Mouse (Mus musculus) spleen, adult 12 weeks (tissue): ENCODE measurements around the gene Gys1.

ENCODE experiments used
- DNase-seq: peaks from one replicate; pipeline ENCODE4 v3.0.0; 2022; ENCODE audit warnings: low spot score

Gys1 gene

GRCm38 (mm10) chr7:45414740-45415224 lies 19.9 kb upstream of the Gys1 start:
- no peak for DNase-seq

DNA sequence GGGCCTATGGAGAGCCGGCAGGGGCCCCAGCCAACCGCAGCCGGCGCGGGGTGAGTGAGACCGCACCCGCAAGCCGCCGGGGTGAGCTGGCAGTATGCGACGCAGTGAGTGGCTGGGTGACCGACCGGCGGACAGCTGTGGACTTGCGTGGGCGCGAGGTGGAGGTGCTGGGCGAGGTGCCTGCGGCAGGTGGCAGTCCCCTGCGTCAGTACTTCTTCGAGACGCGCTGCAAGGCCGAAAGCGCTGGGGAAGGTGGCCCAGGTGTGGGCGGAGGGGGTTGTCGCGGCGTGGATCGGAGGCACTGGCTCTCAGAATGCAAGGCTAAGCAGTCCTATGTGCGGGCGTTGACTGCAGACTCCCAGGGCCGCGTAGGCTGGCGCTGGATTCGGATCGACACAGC lies 19.0 kb upstream of the Gys1 start:
- DNase-seq: no peak

- DNase-seq: no peak
Measured at GRCm38 (mm10) chr7:45417962-45418492, 16.6 kb upstream of the Gys1 start.

- no peak for DNase-seq
Measured at GRCm38 (mm10) chr7:45419859-45420614, 14.6 kb upstream of the Gys1 start.

DNA sequence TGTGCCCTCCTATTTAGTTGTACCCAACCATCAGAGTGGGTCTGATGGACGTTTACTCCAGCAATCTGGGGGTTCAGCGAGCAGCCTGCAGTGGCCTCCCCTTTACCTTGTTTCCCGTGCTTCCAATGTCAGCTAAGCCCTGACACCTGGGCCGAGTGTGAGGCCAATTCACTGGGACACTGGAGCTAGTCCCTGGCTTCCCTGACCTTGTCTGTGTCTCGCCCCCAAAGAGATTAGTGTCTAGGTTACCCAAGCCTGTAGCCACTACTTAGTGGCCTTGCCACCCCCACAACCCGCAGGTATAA lies 14.1 kb upstream of the Gys1 start, which contains the start of gene Lhb:
Gene Lhb (plus strand): TSS at position 206 of the 305 bp plus-strand sequence.
- DNase-seq: no peak

- no peak for DNase-seq
Measured at GRCm38 (mm10) chr7:45421194-45421593, 13.4 kb upstream of the Gys1 start.

DNA sequence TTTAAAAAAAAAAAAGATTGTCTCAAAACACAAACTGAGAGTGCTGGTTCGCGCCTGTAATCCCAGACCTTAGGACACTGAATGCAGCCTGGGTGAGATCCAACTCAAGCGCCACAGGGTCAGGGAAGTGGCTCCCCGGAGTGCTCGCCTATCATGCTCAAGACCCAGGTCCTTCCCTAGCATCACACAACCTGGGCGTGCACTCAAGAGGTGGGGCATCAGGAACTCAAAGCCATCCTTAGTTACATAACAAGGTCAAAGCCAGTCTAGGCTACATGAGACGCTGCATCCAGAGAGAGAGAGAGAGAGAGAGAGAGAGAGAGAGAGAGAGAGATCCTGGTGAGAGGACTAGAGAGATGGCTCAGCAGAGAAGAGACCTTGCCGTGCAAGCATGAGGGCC lies 8.1 kb upstream of the Gys1 start:
- no peak for DNase-seq

- no peak for DNase-seq
Measured at GRCm38 (mm10) chr7:45433835-45434202, 825 bp upstream of the Gys1 start.

DNA sequence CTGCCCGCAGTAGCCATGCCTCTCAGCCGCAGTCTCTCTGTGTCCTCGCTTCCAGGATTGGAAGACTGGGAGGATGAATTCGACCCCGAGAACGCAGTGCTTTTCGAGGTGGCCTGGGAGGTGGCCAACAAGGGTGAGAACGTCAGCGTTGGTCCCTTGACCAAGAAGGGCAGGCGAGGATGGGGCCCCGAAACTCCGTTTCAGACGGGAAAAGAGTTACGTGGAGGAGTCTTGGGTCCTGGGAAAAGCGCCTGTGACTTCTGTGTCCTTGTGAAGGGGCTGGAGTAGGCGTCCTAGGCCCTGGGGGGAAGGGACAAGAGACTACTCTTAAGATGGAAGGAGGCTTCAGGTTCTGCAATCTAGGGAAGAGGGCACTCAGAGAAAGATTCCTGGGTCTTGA lies 394 bp downstream of the Gys1 start:
- no peak for DNase-seq

GRCm38 (mm10) chr7:45436444-45436843 lies 1.8 kb downstream of the Gys1 start:
- no peak for DNase-seq

DNA sequence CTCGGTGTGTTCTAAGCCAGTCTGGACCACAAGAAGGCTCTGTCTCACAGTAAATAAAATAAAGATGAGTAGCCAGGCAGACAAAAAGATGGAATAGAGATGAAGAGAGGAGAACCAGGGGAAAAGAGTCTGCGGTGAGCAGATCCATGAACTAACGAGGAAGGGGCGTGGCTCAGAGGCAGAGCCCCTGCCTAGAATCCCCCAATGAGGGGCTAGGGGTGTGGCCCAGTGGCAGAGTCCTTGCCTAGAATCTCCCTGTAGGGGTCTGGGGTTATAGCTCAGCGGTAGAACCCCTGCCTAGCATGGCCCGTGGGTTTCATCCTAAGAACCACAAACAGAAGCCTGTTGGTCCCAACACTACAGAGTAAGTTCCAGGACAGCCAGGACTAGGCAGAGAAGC lies 2.4 kb downstream of the Gys1 start:
- DNase-seq: no peak

DNA sequence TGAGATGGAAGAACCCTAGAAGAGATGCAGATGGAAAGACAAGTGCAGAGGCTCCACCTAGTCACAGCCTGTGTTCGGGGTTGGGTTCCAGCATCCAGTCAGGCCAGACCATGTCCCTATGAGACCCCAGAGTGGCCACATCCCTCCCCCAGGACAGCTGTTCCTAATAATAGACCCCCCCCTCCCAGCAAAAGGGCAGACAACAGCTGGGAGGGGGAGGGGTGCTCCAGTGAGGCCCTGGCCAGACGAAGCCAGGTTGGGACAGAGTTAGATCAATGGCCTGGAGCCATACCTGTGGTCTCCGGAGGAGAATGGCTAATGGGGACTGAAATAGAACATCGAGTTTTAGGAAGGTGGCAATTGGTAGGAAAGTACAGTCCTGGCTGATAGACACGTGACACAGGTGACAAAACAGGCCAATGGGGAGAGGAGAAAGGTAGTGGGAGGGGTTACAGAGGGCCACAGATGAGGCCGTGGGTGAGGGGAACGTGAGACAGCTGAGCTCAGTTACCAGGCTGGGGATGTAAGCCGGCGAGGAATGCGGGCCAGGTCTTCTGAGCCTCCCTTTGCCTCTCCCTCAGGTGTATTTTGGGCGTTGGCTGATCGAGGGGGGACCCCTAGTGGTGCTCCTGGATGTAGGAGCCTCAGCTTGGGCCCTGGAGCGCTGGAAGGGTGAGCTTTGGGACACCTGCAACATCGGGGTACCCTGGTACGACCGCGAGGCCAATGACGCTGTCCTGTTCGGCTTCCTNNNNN lies 3.1 kb downstream of the Gys1 start, which contains the start of gene Ruvbl2:
Gene Ruvbl2 (minus strand): TSS at position 576 of the 756 bp plus-strand sequence.
- no peak for DNase-seq

GRCm38 (mm10) chr7:45443526-45444420 lies 9.1 kb downstream of the Gys1 start:
- no peak for DNase-seq

DNA sequence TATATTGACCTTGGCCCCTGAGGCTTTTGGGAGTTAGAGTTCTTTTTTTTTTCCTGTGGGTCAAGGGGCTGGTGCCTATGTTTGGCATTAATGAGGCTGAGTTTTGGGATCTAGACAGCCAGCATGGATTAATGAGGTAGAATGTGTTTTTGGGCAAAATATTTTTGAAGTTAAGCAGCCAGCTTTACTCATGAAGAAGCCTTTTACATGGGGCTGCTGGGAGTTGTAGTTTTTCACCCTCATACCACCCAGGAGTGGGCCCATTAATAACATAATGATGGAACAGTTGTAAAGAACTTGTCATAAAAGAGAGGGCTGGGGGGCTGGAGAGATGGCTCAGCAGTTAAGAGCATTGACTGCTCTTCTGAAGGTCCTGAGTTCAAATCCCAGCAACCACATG lies 11.9 kb downstream of the Gys1 start:
- DNase-seq: no peak

GRCm38 (mm10) chr7:45447325-45447990 lies 12.8 kb downstream of the Gys1 start:
- DNase-seq: no peak

DNA sequence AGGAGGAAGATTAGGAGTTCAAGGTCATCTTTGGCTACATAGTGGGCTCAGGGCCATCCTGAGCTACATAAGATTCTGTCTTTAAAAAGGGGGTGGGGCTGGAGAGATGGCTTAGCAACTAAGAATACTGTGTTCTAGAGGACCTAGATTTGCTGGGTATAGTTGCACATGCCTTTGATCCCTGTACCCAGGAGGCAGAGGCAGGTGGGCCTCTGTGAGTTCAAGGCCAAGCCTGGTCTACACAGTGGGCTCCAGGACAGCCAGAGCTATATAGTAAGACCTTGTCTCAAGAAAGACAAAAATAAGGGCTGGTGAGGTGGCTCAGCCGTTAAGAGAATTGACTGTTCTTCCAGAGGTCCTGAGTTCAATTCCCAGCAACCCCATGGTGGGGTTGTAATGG lies 15.3 kb downstream of the Gys1 start:
- DNase-seq: no peak

DNA sequence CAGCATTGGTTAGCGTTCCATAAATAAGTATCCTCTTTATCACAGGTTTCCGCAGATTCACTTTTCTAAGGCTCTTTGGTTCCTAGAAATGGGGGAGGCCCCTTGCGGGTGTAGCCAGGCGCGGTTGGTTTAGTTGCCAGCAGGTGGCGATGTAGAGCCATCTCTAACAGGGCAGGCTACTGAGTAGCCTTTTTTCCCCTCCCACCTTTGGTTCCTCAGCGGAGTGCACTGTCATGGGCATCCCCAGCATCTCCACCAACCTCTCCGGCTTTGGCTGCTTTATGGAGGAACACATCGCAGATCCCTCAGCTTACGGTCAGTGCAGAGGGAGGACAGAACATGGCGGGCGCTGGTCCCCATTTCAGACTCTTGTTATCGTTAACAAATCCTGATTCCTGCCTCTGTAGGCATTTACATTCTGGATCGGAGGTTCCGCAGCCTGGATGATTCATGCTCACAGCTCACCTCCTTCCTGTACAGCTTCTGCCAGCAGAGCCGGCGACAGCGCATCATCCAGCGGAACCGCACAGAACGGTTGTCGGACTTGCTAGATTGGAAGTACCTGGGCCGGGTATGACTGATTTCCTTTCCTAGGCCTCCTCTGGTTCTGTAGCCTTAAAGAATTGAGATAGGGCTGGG lies 16.8 kb downstream of the Gys1 start:
- DNase-seq: peak; percentile 74

GRCm38 (mm10) chr7:45454971-45455370 lies 20.3 kb downstream of the Gys1 start:
- DNase-seq: no peak

DNA sequence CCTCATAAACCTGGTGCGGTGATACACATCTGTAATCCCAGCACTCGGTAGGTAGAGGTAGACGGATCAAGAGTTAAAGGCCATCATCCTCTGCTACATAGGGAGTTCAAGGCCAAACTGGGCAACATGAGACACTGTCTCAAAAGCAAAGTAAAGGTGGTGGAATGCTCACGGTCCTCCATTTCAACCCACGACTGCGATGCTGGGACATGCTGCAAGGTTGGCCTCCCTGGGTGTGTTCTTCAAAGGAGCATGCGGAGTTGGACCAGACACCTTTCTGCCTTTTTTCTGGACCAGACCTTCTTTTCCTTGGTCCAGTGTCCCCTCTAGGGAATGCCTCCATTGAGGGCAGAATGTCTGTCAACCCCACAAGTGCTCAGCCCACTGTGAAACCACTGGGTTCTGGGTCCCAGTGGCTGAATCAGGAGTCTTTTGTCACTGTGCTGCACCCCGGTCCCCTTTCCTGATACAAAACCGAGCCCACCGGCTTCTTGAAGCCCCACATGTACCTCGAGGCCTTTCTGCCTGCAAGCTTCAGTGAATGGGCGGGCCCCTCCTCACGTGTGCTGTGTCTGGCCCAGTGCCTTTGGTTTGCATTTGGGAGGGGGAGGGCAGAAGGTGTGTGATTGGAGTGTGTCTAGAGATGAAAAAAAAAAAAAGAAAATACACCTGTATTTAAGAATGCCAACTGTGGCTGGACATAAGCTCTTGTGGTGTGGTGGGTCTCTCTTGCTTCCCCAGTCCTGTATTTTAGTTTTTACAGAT lies 21.5 kb downstream of the Gys1 start:
- no peak for DNase-seq

GRCm38 (mm10) chr7:45456721-45457203 lies 22.1 kb downstream of the Gys1 start:
- DNase-seq: no peak
